Comparison of ENCODE assay signal across 18 mouse cellular contexts in the genomic region with DNA sequence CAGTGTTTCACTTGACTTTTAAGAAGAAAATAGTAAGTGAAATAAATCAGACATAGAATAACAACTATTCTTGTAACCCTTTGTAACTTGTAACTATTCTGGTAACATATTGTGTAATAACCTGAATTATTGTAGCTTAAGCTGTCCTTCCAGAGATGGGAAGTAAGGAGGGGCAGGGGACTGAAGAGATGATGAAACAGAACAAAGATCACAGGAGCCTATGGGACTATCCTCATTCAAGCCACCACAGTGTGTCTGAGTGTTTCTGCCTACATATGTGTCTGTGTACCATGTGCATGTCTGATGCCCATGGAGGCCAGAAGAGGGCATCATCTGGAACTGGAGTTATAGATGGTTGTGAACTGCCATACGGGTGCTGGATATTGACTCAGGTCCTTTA. TPM values are rescaled to one million over a fixed set of nuclear protein-coding genes. Genes with fewer than 3 reads are reported as not detected.
DNase-seq lines count a peak whose midpoint lies in the region; ATAC-seq and TF ChIP-seq lines count a peak whose summit lies in the region.
"Had no signal": no experiment of that assay in that cellular context is flagged by ENCODE, and none has a peak within 500 bp of the region (broad histone marks: within the 10 kb centered on the region; RNA-seq: fewer than 3 reads in every experiment).

No protein-coding gene starts in this region.

- TF ChIP-seq CTCF in intestine, postnatal 0 days (IDR thresholded peaks at IDR 0.05; ENCODE audit: low read depth): peak; percentile 29

- 79% methylated on average over 1 of the region's 1 CpGs for WGBS in intestine, postnatal 0 days
- WGBS in intestine, embryonic 16.5 days: 93% methylated on average over 1 of the region's 1 CpGs

- no peaks in the 10 kb centered on the region for H3K4me1 ChIP-seq in intestine, postnatal 0 days (replicated peaks; ENCODE audit: control insufficient read depth, insufficient read depth, low read length)
- H3K4me1 ChIP-seq in intestine, embryonic 16.5 days (ENCODE audit: control insufficient read depth, insufficient read depth, low read length): peaks cover 10% of the 10 kb centered on the region

- H3K27ac ChIP-seq in intestine, postnatal 0 days (ENCODE audit: low read depth, low read length): no peak overlapping the region
- no peak overlapping the region for H3K27ac ChIP-seq in intestine, embryonic 16.5 days (ENCODE audit: low read length)
- H3K27ac ChIP-seq: embryonic facial prominence, embryonic 10.5 days; hindbrain, embryonic 10.5 days; hindbrain, embryonic 15.5 days had no signal

- H3K9ac ChIP-seq in intestine, postnatal 0 days (ENCODE audit: low read depth, low read length): no peak overlapping the region
- no peak overlapping the region for H3K9ac ChIP-seq in intestine, embryonic 16.5 days (ENCODE audit: low read depth, low read length)
- H3K9ac ChIP-seq: heart, embryonic 12.5 days; hindbrain, embryonic 15.5 days had no signal

- no peaks in the 10 kb centered on the region for H3K36me3 ChIP-seq in intestine, postnatal 0 days (ENCODE audit: control insufficient read depth, insufficient read depth)
- no peaks in the 10 kb centered on the region for H3K36me3 ChIP-seq in intestine, embryonic 16.5 days (ENCODE audit: control insufficient read depth, insufficient read depth, low read length)
- H3K36me3 ChIP-seq: embryonic facial prominence, embryonic 10.5 days; heart, embryonic 12.5 days; hindbrain, embryonic 10.5 days; hindbrain, embryonic 15.5 days had no signal

- no peak overlapping the region for H3K4me3 ChIP-seq in intestine, postnatal 0 days (ENCODE audit: low read depth, low read length)
- no peak overlapping the region for H3K4me3 ChIP-seq in intestine, embryonic 16.5 days (ENCODE audit: low read length)
- H3K4me3 ChIP-seq: embryonic facial prominence, embryonic 10.5 days; heart, embryonic 12.5 days; hindbrain, embryonic 10.5 days; hindbrain, embryonic 15.5 days had no signal

- DNase-seq in 416B (ENCODE audit: low read depth) (peak; percentile 43), adipocyte (ENCODE audit: low spot score) (peak; percentile 7)
- no peak for DNase-seq in left cerebral cortex, adult 8-10 months (ENCODE audit: low spot score in 2 of 2)
- no peak for DNase-seq in urinary bladder, postnatal 25 days (ENCODE audit: low spot score)
- DNase-seq in adrenal gland, adult 8-10 months: no peak
- DNase-seq: adrenal gland, postnatal 25 days; cerebellum, adult 18-20 months; cerebellum, adult 9-11 months; cerebellum, postnatal 36 days; gastrocnemius, postnatal 10 days had no signal

- no peaks in the 10 kb centered on the region for H3K27me3 ChIP-seq in intestine, postnatal 0 days (replicated peaks; ENCODE audit: control insufficient read depth, insufficient read depth, low read length)
- no peaks in the 10 kb centered on the region for H3K27me3 ChIP-seq in intestine, embryonic 16.5 days (replicated peaks; ENCODE audit: control insufficient read depth, insufficient read depth, low read length)
- H3K27me3 ChIP-seq: heart, embryonic 12.5 days; hindbrain, embryonic 15.5 days had no signal

- no peak overlapping the region for H3K4me2 ChIP-seq in intestine, postnatal 0 days (replicated peaks; ENCODE audit: low read depth)
- no peak overlapping the region for H3K4me2 ChIP-seq in intestine, embryonic 16.5 days (ENCODE audit: low read depth, low read length)
- H3K4me2 ChIP-seq: heart, embryonic 12.5 days; hindbrain, embryonic 15.5 days had no signal

- ATAC-seq in intestine, postnatal 0 days: no peak
- ATAC-seq in intestine, embryonic 16.5 days: no peak
- ATAC-seq in megakaryocyte progenitor cell, adult 5-6 weeks (replicated peaks; ENCODE audit: poor library complexity): peak; percentile 79
- ATAC-seq: inflammation-experienced regulatory T-cells, adult 6 months had no signal

- no peaks in the 10 kb centered on the region for H3K9me3 ChIP-seq in intestine, postnatal 0 days (ENCODE audit: control insufficient read depth)
- no peaks in the 10 kb centered on the region for H3K9me3 ChIP-seq in intestine, embryonic 16.5 days (ENCODE audit: control insufficient read depth, low read length)
- H3K9me3 ChIP-seq: embryonic facial prominence, embryonic 10.5 days; heart, embryonic 12.5 days; hindbrain, embryonic 10.5 days; hindbrain, embryonic 15.5 days had no signal

RNA-seq across cellular contexts. Expression of gene Bcl2, which starts 49.1 kb away (rescaled TPM):
- 3.4 and 3.9 TPM in 2 replicates for polyA plus RNA-seq in intestine, postnatal 0 days (2015; fragmentation: Nextera tagmentation; extraction: Ambion mirVana)
- polyA plus RNA-seq in intestine, embryonic 16.5 days (2015; fragmentation: Nextera tagmentation; extraction: Ambion mirVana): 10.1 and 11.9 TPM in 2 replicates
- 30.3 and 32.6 TPM in 2 replicates for total RNA-seq in megakaryocyte progenitor cell, adult 5-6 weeks (2015)
- total RNA-seq in megakaryocyte progenitor cell, adult 5-6 weeks (2017): 29.1 and 31.1 TPM in 2 replicates
- total RNA-seq in left cerebral cortex, adult 8-10 months (2022): 10 to 100 TPM; 12.1 to 16.1 (median 13.3) TPM
- total RNA-seq in adrenal gland, adult 8-10 months (2022): 1 to 10 TPM; 5.8 to 7.7 (median 6.9) TPM

Comparison
In these comparisons a context has a peak if more than half of its experiments do, and no peak if none do; other contexts are left out.
1. DNase-seq: peak in 416B (single experiment) and adipocyte (single experiment); none in left cerebral cortex, adult 8-10 months (0 of 2), urinary bladder, postnatal 25 days (single experiment) and adrenal gland, adult 8-10 months (single experiment).